Mouse (Mus musculus) embryonic facial prominence, embryonic 11.5 days (tissue): ENCODE measurements at regions not wholly inside any gene's neighbourhood (a gene's known extent, or its start where the extent isn't known, plus 50 kb on each side); places are given as distances from the start of the nearest gene placed in this dataset.

Source experiments
- ATAC-seq: fragments of 200-750 bp; cut with Nextera tagmentation; replicated peaks from 2 replicates; pipeline ENCODE4 v1.8.0; 2017; ENCODE audit warnings: low read depth; ENCODE audit not compliant: insufficient number of reproducible peaks, low FRiP score, low TSS enrichment
- DNase-seq: peaks from one replicate; pipeline ENCODE4 v3.0.0-alpha.2; 2015; ENCODE audit warnings: low spot score
- H3K27ac ChIP-seq: fragments of 300-500 bp; sonication (generic); replicated peaks from 2 replicates; pipeline ENCODE4 v1.5.1; 2014; ENCODE audit warnings: mild to moderate bottlenecking, low read depth, low read length, control low read depth
- H3K27me3 ChIP-seq: fragments of 300-500 bp; sonication (generic); 2 replicates; pipeline ENCODE4 v1.6.1; 2014; ENCODE audit warnings: mild to moderate bottlenecking, low read length, moderate library complexity, mixed read lengths; ENCODE audit not compliant: control insufficient read depth, insufficient read depth
- H3K36me3 ChIP-seq: fragments of 300-500 bp; sonication (generic); replicated peaks from 2 replicates; pipeline ENCODE4 v1.6.1; 2014; ENCODE audit warnings: low read depth, mild to moderate bottlenecking, low read length, moderate library complexity, mixed read lengths; ENCODE audit not compliant: control insufficient read depth, insufficient read depth
- H3K4me1 ChIP-seq: fragments of 300-500 bp; sonication (generic); 2 replicates; pipeline ENCODE4 v1.6.1; 2014; ENCODE audit warnings: low read length, mixed read lengths; ENCODE audit not compliant: control insufficient read depth, insufficient read depth
- H3K4me2 ChIP-seq: fragments of 300-500 bp; sonication (generic); 2 replicates; pipeline ENCODE4 v1.6.1; 2014; ENCODE audit warnings: low read depth, mild to moderate bottlenecking, control low read depth, low read length, moderate library complexity
- H3K4me3 ChIP-seq: fragments of 300-500 bp; sonication (generic); 2 replicates; pipeline ENCODE4 v1.5.1; 2014; ENCODE audit warnings: low read depth, low read length, control low read depth
- H3K9ac ChIP-seq: fragments of 300-500 bp; sonication (generic); replicated peaks from 2 replicates; pipeline ENCODE4 v1.6.1; 2014; ENCODE audit warnings: mild to moderate bottlenecking, control low read depth, low read length
- H3K9me3 ChIP-seq: fragments of 300-500 bp; sonication (generic); replicated peaks from 2 replicates; pipeline ENCODE4 v1.6.1; 2016; ENCODE audit warnings: mild to moderate bottlenecking, low read length, inconsistent platforms, mixed read lengths; ENCODE audit not compliant: control insufficient read depth
- WGBS: fragments of 180-500 bp; shearing (Covaris S2); extraction: QIAGEN DNeasy Blood & Tissue Kit; methylation state at CpG from one replicate; pipeline ENCODE4 v1.1.7; 2014; 5-methylcytosine and 5-hydroxymethylcytosine counted together

DNA sequence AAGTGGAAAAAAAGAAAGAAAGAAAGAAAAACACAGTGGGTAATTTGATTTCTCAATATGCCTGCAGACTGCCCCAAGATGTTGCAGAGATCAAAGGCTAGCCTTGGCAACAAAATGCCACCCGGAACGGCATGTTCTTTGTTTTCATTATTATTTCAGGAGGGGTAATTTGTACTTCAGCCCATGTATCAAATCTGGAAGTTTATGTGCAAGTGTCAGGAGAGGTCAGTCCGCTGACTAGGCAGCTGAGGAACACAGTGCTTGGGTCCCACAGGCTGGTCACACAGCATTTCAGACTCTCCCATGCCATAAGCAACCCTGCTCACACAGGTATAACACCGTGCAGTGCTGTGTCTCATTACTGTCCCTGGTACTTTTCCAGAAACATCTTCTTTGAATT, 99.2 kb downstream of the Tex36 start:
- no peak for ATAC-seq

DNA sequence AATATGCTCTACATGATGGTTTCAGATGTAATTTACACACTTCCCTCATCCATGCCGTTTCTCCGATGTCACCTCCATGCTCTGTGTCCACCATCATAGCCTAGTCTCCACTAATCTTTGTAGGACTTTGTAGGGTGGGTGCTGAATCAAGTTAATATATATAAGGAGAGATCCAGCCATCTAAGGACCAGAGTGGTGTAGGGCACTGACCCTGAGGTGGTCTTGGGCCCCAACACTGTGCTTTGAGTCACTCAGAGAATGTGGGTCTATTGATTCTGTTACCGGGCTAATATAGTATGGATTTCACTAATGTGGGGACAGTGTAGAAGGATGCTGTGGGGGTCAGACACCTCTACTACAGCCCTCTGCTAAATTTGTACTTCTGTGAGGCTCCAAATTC, 104.4 kb downstream of the Tex36 start:
- no peak overlapping the region for H3K9ac ChIP-seq
- no peaks in the 10 kb centered on the region for H3K36me3 ChIP-seq
- 96% methylated on average over 3 of the region's 3 CpGs for WGBS
- ATAC-seq (no peak), DNase-seq (no peak)
- H3K4me2 ChIP-seq = no peak overlapping the region
- no peaks in the 10 kb centered on the region for H3K27me3 ChIP-seq
- no peaks in the 10 kb centered on the region for H3K9me3 ChIP-seq
- H3K4me1 ChIP-seq = no peaks in the 10 kb centered on the region; the same call in none of the 2 replicates
- no peak overlapping the region for H3K27ac ChIP-seq
- no peak overlapping the region for H3K4me3 ChIP-seq

More for the DNA sequence above, 99.2 kb downstream of the Tex36 start:
- Histone ChIP-seq H3K36me3 (no peaks in the 10 kb centered on the region), H3K4me3 (no peak overlapping the region), H3K27me3 (no peaks in the 10 kb centered on the region), H3K9me3 (no peaks in the 10 kb centered on the region), H3K9ac (no peak overlapping the region), H3K4me1 (no peaks in the 10 kb centered on the region), H3K4me2 (no peak overlapping the region), H3K27ac (no peak overlapping the region)
- 54% methylated on average over 4 of the region's 4 CpGs for WGBS
- DNase-seq = no peak

DNA sequence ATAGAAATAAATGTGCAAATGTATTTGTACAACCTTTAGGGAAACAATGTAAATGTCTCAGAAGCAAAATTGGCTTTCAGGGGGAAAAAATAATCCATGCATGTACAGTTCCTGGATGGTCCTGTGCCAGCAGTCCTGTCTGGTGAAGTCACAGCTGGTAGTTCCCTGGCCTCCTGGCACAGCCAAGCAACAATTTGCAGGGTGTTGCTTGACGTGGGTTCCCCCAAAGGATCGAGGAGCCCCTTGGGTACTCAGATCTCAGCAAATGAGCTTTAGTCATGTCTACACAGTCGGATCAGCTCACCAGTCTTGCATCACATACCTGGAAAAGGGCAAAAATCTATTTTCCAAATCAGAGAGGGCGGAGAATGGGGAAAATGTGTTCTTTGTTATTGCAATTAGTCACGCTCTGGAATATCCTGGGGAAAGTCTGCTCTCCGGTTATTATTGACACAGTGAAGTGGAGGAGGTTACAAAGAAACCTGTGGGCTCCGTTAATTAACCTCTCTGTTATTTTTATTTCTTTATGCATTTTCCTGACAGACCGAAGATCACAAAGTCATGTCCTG, 106.9 kb downstream of the Tex36 start:
- Histone ChIP-seq H3K9me3 (no peaks in the 10 kb centered on the region), H3K27me3 (no peaks in the 10 kb centered on the region), H3K27ac (peak overlapping the region; percentile 72), H3K4me1 (no peaks in the 10 kb centered on the region; the same call in none of the 2 replicates), H3K9ac (no peak overlapping the region), H3K4me3 (no peak overlapping the region), H3K4me2 (no peak overlapping the region), H3K36me3 (no peaks in the 10 kb centered on the region)
- peak; percentile 50; the same call in 1 of the 2 replicates for ATAC-seq
- peak; percentile 81 for DNase-seq
- WGBS = 26% methylated on average over 8 of the region's 8 CpGs

DNA sequence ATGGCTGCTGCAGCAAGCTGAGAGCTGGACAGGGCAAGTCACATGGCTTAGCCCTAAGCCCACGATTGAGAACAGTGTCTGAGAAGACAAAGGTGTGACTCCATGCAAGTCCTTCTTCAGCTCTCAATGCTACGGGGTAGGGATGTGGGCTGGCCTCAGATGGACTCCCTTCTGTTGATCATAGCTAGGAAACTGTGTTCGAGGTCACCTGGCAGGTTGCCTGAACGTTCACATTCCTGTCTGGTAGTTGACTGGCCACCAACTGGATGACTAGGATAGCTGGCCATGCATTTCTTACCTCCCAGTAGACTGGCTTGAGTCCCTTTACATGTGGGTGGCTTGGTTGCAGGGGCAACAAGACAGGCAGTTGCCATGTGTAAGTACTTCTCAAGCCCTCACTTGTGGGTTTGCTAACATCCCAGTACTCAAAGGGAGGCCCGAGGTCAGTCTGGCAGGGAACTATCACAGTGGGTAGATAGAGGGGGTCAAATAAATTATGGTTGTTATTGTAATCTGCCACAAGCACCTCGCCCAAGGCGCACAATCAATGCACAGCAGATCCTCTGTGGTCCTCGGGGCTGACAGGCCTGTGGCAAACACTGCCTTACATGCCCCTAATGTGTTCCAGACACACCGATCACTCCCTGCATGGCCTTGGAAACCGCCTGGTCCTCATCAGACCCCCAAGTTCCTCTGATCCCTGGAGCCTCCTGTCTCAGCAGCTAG, 107.5 kb downstream of the Tex36 start:
- Histone ChIP-seq H3K36me3 (no peaks in the 10 kb centered on the region), H3K27ac (peak overlapping the region; percentile 72), H3K9ac (no peak overlapping the region), H3K4me3 (no peak overlapping the region), H3K4me1 (no peaks in the 10 kb centered on the region; the same call in none of the 2 replicates), H3K4me2 (no peak overlapping the region), H3K9me3 (no peaks in the 10 kb centered on the region), H3K27me3 (no peaks in the 10 kb centered on the region)
- ATAC-seq (peak; percentile 83), DNase-seq (peak; percentile 85)
- WGBS = 37% methylated on average over 10 of the region's 10 CpGs

DNA sequence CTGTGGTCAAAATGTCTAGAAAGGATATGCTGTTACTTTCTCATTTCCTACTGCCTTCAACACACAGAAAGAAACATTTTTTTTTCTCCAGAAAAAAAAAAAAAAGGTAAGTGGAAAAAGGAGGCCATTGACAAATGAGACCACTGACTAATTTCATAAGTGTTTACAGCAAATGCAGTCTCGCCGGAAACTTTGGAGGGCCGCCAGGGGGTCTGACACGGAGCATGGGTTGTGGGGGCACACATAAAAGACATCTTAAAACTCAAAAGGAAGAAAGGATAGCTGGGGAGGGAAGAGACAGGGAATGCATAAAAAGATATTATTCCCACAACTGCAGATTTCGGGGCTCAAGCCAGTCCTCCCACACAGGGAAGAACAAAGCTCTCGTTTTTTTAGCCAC, 109.3 kb downstream of the Tex36 start:
- Histone ChIP-seq H3K4me2 (no peak overlapping the region), H3K27ac (no peak overlapping the region), H3K36me3 (no peaks in the 10 kb centered on the region), H3K4me1 (no peaks in the 10 kb centered on the region; the same call in none of the 2 replicates), H3K9me3 (no peaks in the 10 kb centered on the region), H3K9ac (no peak overlapping the region), H3K4me3 (no peak overlapping the region), H3K27me3 (no peaks in the 10 kb centered on the region)
- WGBS = 47% methylated on average over 6 of the region's 6 CpGs
- DNase-seq (no peak), ATAC-seq (no peak)

DNA sequence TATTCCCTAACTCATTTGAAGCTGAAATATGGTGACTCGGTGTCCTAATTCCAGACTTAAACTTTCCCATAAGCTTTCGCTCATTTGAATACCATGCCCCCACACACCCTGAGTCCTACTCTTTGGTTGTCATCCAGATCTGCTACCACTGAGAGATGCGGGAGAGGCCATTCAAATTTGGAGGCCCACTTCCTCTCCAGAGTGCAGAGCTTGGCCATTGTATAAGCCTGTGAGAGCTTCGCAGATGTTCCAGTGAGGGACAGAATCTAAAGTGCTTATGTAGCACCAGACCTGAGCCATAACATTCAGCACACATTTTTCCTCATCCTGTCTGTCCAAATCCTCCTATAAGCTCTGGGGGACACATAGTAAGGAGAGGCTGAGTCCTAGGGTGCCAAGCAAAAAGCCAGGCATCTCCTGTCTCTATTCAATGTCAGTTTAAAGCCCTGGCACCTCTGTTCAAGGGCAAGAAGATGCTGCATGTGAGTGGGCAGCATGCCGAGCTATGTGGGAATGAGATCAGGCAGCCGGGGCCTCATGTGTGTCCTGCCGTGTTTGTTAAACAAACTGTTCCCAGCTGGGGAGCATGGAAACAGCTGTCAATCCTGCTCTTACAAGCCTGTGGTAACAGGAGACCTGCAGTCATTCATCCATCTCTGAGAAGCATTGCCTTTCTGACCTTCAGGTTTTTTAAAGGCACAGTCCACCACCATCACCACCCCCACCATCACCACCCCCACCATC, 113.9 kb downstream of the Tex36 start:
- no peaks in the 10 kb centered on the region for H3K27me3 ChIP-seq
- H3K4me2 ChIP-seq = no peak overlapping the region
- DNase-seq (peak; percentile 80), ATAC-seq (no peak)
- no peaks in the 10 kb centered on the region for H3K36me3 ChIP-seq
- H3K4me1 ChIP-seq = no peaks in the 10 kb centered on the region; the same call in 1 of the 2 replicates
- H3K27ac ChIP-seq = no peak overlapping the region
- 46% methylated on average over 7 of the region's 7 CpGs for WGBS
- no peaks in the 10 kb centered on the region for H3K9me3 ChIP-seq
- H3K9ac ChIP-seq = no peak overlapping the region
- H3K4me3 ChIP-seq = no peak overlapping the region

DNA sequence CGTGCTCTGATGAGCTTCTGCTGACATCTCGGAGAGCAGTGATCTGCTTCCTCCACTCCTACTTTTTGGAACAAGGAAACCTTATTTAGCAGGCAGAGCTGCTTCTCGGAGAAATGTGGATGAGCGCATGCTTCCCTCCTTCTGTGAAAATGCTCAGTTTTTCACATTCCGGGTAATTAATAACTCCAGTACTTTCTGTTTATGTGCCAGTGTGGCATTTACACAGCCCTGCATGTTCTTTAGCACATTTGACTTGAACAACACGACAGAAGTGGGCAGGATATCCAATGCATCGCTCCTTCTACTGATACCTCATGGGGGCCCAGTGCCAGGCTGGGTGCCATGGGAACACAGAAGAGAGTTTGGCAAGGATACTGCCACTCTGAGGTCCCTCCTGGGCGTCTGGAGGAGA, 117.5 kb downstream of the Tex36 start:
- no peak overlapping the region for H3K27ac ChIP-seq
- H3K36me3 ChIP-seq = no peaks in the 10 kb centered on the region
- no peak for DNase-seq
- H3K4me1 ChIP-seq = no peaks in the 10 kb centered on the region; the same call in 1 of the 2 replicates
- no peak for ATAC-seq
- no peak overlapping the region for H3K4me3 ChIP-seq
- H3K4me2 ChIP-seq = no peak overlapping the region
- no peak overlapping the region for H3K9ac ChIP-seq
- no peaks in the 10 kb centered on the region for H3K27me3 ChIP-seq
- H3K9me3 ChIP-seq = no peaks in the 10 kb centered on the region
- WGBS = 79% methylated on average over 8 of the region's 8 CpGs

DNA sequence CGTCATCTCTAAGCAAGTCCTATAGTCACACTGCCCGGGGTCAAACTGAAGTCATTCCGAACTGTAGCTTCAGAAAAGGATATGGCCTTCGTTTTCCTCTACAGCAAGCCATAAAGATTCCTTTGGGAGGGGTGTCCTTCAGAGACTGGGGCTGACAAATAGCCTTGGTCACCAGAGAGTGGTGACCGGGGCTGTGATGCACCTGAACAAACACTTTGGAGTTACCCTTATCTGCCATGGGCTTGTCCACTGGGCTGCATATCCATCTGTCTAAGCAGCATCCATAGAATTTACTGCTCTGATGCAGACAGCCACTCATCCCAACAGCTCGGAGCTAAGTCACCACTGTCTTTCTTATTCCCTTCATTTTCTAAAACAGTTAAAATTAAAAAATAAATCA, 120.4 kb downstream of the Tex36 start:
- 63% methylated on average over 6 of the region's 6 CpGs for WGBS
- ATAC-seq (no peak), DNase-seq (no peak)
- no peak overlapping the region for H3K4me3 ChIP-seq
- H3K27ac ChIP-seq = no peak overlapping the region
- no peak overlapping the region for H3K9ac ChIP-seq
- no peaks in the 10 kb centered on the region for H3K27me3 ChIP-seq
- H3K9me3 ChIP-seq = no peaks in the 10 kb centered on the region
- H3K36me3 ChIP-seq = no peaks in the 10 kb centered on the region
- H3K4me1 ChIP-seq = no peaks in the 10 kb centered on the region
- H3K4me2 ChIP-seq = no peak overlapping the region
